Mouse (Mus musculus): ENCODE results near the gene Sec22a.

GRCm38 (mm10) chr16:35304416-35304815, 59.3 kb downstream of the Sec22a start:
- no peak for TF ChIP-seq GATA1 (IDR thresholded peaks at IDR 0.05; ENCODE audit: borderline replicate concordance, low read length)
- TF ChIP-seq FLI1 (IDR thresholded peaks at IDR 0.05; ENCODE audit: low read length), result no peak

Measured in megakaryocyte, embryonic 14.5 days (primary cell).